Mouse (Mus musculus): ENCODE results near the gene Helq. TPM values are rescaled to one million over a fixed set of nuclear protein-coding genes. Genes with fewer than 3 reads are reported as not detected.

Gene Helq
- polyA plus RNA-seq, 1 experiment from 2014 or later = 25.7 TPM

- H3K4me3 ChIP-seq (replicated peaks; ENCODE audit: low read length) = no peak overlapping the region
- H3K9me3 ChIP-seq (ENCODE audit: control insufficient read depth, low read length) = no peaks in the 10 kb centered on the region
- no peaks in the 10 kb centered on the region for H3K36me3 ChIP-seq (ENCODE audit: control insufficient read depth, insufficient read depth)
- no peak overlapping the region for H3K27ac ChIP-seq (ENCODE audit: low read length)
- no peak for ATAC-seq
- H3K9ac ChIP-seq (replicated peaks; ENCODE audit: low read depth, low read length) = no peak overlapping the region
- no peak overlapping the region for H3K4me2 ChIP-seq (ENCODE audit: low read length)
- H3K4me1 ChIP-seq (replicated peaks; ENCODE audit: control insufficient read depth, insufficient read depth, low read length) = no peaks in the 10 kb centered on the region
- 86% methylated on average over 3 of the region's 3 CpGs for WGBS
- H3K27me3 ChIP-seq (replicated peaks; ENCODE audit: control insufficient read depth, insufficient read depth, low read length) = no peaks in the 10 kb centered on the region
Observed at GRCm38 (mm10) chr5:100832680-100833079, 34.3 kb upstream of the Helq start.

GRCm38 (mm10) chr5:100828701-100829100, 30.3 kb upstream of the Helq start:
- WGBS = 88% methylated on average over 3 of the region's 3 CpGs
- Histone ChIP-seq H3K27me3 (replicated peaks; ENCODE audit: control insufficient read depth, insufficient read depth, low read length) (no peaks in the 10 kb centered on the region), H3K4me3 (replicated peaks; ENCODE audit: low read length) (no peak overlapping the region), H3K9ac (replicated peaks; ENCODE audit: low read depth, low read length) (no peak overlapping the region), H3K9me3 (ENCODE audit: control insufficient read depth, low read length) (no peaks in the 10 kb centered on the region), H3K27ac (ENCODE audit: low read length) (no peak overlapping the region), H3K36me3 (ENCODE audit: control insufficient read depth, insufficient read depth) (no peaks in the 10 kb centered on the region), H3K4me2 (ENCODE audit: low read length) (no peak overlapping the region), H3K4me1 (replicated peaks; ENCODE audit: control insufficient read depth, insufficient read depth, low read length) (no peaks in the 10 kb centered on the region)
- ATAC-seq = no peak

GRCm38 (mm10) chr5:100826531-100826930, 28.1 kb upstream of the Helq start:
- no peaks in the 10 kb centered on the region for H3K4me1 ChIP-seq (replicated peaks; ENCODE audit: control insufficient read depth, insufficient read depth, low read length)
- ATAC-seq = no peak
- 80% methylated on average over 7 of the region's 7 CpGs for WGBS

GRCm38 (mm10) chr5:100825975-100826374, 27.6 kb upstream of the Helq start:
- no peak overlapping the region for H3K9ac ChIP-seq (replicated peaks; ENCODE audit: low read depth, low read length)
- H3K36me3 ChIP-seq (ENCODE audit: control insufficient read depth, insufficient read depth) = no peaks in the 10 kb centered on the region
- WGBS = 19% methylated on average over 2 of the region's 2 CpGs
- H3K27ac ChIP-seq (ENCODE audit: low read length) = no peak overlapping the region
- no peak overlapping the region for H3K4me2 ChIP-seq (ENCODE audit: low read length)
- H3K4me1 ChIP-seq (replicated peaks; ENCODE audit: control insufficient read depth, insufficient read depth, low read length) = no peaks in the 10 kb centered on the region
- H3K4me3 ChIP-seq (replicated peaks; ENCODE audit: low read length) = no peak overlapping the region
- no peaks in the 10 kb centered on the region for H3K9me3 ChIP-seq (ENCODE audit: control insufficient read depth, low read length)
- no peaks in the 10 kb centered on the region for H3K27me3 ChIP-seq (replicated peaks; ENCODE audit: control insufficient read depth, insufficient read depth, low read length)
- ATAC-seq = no peak

More at GRCm38 (mm10) chr5:100826531-100826930, 28.1 kb upstream of the Helq start:
- H3K27me3 ChIP-seq (replicated peaks; ENCODE audit: control insufficient read depth, insufficient read depth, low read length) = no peaks in the 10 kb centered on the region
- no peak overlapping the region for H3K9ac ChIP-seq (replicated peaks; ENCODE audit: low read depth, low read length)
- no peaks in the 10 kb centered on the region for H3K36me3 ChIP-seq (ENCODE audit: control insufficient read depth, insufficient read depth)
- H3K27ac ChIP-seq (ENCODE audit: low read length) = no peak overlapping the region
- no peak overlapping the region for H3K4me3 ChIP-seq (replicated peaks; ENCODE audit: low read length)
- no peaks in the 10 kb centered on the region for H3K9me3 ChIP-seq (ENCODE audit: control insufficient read depth, low read length)
- H3K4me2 ChIP-seq (ENCODE audit: low read length) = no peak overlapping the region

GRCm38 (mm10) chr5:100822826-100823225, 24.4 kb upstream of the Helq start:
- ATAC-seq = no peak
- no peak overlapping the region for H3K4me2 ChIP-seq (ENCODE audit: low read length)
- 87% methylated on average over 7 of the region's 7 CpGs for WGBS

GRCm38 (mm10) chr5:100821375-100821774, 23.0 kb upstream of the Helq start:
- 80% methylated on average over 8 of the region's 8 CpGs for WGBS
- Histone ChIP-seq H3K4me2 (ENCODE audit: low read length) (peak overlapping the region; percentile 96), H3K27me3 (replicated peaks; ENCODE audit: control insufficient read depth, insufficient read depth, low read length) (no peaks in the 10 kb centered on the region), H3K4me3 (replicated peaks; ENCODE audit: low read length) (no peak overlapping the region), H3K9ac (replicated peaks; ENCODE audit: low read depth, low read length) (no peak overlapping the region), H3K36me3 (ENCODE audit: control insufficient read depth, insufficient read depth) (no peaks in the 10 kb centered on the region), H3K9me3 (ENCODE audit: control insufficient read depth, low read length) (no peaks in the 10 kb centered on the region), H3K27ac (ENCODE audit: low read length) (no peak overlapping the region), H3K4me1 (replicated peaks; ENCODE audit: control insufficient read depth, insufficient read depth, low read length) (peaks cover 3% of the 10 kb centered on the region; the same call in 1 of the 2 replicates)
- ATAC-seq = no peak

More at GRCm38 (mm10) chr5:100822826-100823225, 24.4 kb upstream of the Helq start:
- Histone ChIP-seq H3K4me1 (replicated peaks; ENCODE audit: control insufficient read depth, insufficient read depth, low read length) (peaks cover 3% of the 10 kb centered on the region; the same call in 1 of the 2 replicates), H3K27me3 (replicated peaks; ENCODE audit: control insufficient read depth, insufficient read depth, low read length) (no peaks in the 10 kb centered on the region), H3K9me3 (ENCODE audit: control insufficient read depth, low read length) (no peaks in the 10 kb centered on the region), H3K9ac (replicated peaks; ENCODE audit: low read depth, low read length) (no peak overlapping the region), H3K4me3 (replicated peaks; ENCODE audit: low read length) (no peak overlapping the region), H3K27ac (ENCODE audit: low read length) (no peak overlapping the region), H3K36me3 (ENCODE audit: control insufficient read depth, insufficient read depth) (no peaks in the 10 kb centered on the region)

- Histone ChIP-seq H3K4me1 (replicated peaks; ENCODE audit: control insufficient read depth, insufficient read depth, low read length) (peaks cover 3% of the 10 kb centered on the region; the same call in 1 of the 2 replicates), H3K36me3 (ENCODE audit: control insufficient read depth, insufficient read depth) (no peaks in the 10 kb centered on the region), H3K27me3 (replicated peaks; ENCODE audit: control insufficient read depth, insufficient read depth, low read length) (no peaks in the 10 kb centered on the region), H3K27ac (ENCODE audit: low read length) (peak within 1 kb of the TSS; percentile 83), H3K9me3 (ENCODE audit: control insufficient read depth, low read length) (no peaks in the 10 kb centered on the region), H3K4me3 (replicated peaks; ENCODE audit: low read length) (peak within 1 kb of the TSS; percentile 87), H3K9ac (replicated peaks; ENCODE audit: low read depth, low read length) (peak within 1 kb of the TSS; percentile 93), H3K4me2 (ENCODE audit: low read length) (peak within 1 kb of the TSS; percentile 96)
- WGBS = under 1% methylated on average over 63 of the region's 63 CpGs
- ATAC-seq = peak; percentile 99
Observed at GRCm38 (mm10) chr5:100820483-100821184, 22.2 kb upstream of the Helq start, which contains the start of gene Abraxas1. Gene Abraxas1, minus strand, starts transcription at chr5:100820965.

GRCm38 (mm10) chr5:100819568-100820480, 21.4 kb upstream of the Helq start:
- H3K4me3 ChIP-seq (replicated peaks; ENCODE audit: low read length) = peak overlapping the region; percentile 87
- H3K4me1 ChIP-seq (replicated peaks; ENCODE audit: control insufficient read depth, insufficient read depth, low read length) = peaks cover 3% of the 10 kb centered on the region; the same call in 1 of the 2 replicates
- H3K27me3 ChIP-seq (replicated peaks; ENCODE audit: control insufficient read depth, insufficient read depth, low read length) = no peaks in the 10 kb centered on the region
- H3K9ac ChIP-seq (replicated peaks; ENCODE audit: low read depth, low read length) = peak overlapping the region; percentile 93
- ATAC-seq = no peak
- H3K27ac ChIP-seq (ENCODE audit: low read length) = no peak overlapping the region; the same call in 1 of the 2 replicates
- WGBS = 27% methylated on average over 16 of the region's 16 CpGs
- no peaks in the 10 kb centered on the region for H3K9me3 ChIP-seq (ENCODE audit: control insufficient read depth, low read length)
- 0 out of 2 replicates have a peak, but pooled peaks cover under 1% of the 10 kb centered on the region for H3K36me3 ChIP-seq (ENCODE audit: control insufficient read depth, insufficient read depth)
- peak overlapping the region; percentile 96 for H3K4me2 ChIP-seq (ENCODE audit: low read length)

- WGBS = 89% methylated on average over 4 of the region's 4 CpGs
- H3K36me3 ChIP-seq (ENCODE audit: control insufficient read depth, insufficient read depth) = 0 out of 2 replicates have a peak, but pooled peaks cover 3% of the 10 kb centered on the region
- H3K9me3 ChIP-seq (ENCODE audit: control insufficient read depth, low read length) = no peaks in the 10 kb centered on the region
Observed at GRCm38 (mm10) chr5:100818341-100818740, 19.9 kb upstream of the Helq start.

More at GRCm38 (mm10) chr5:100818341-100818740, 19.9 kb upstream of the Helq start:
- Histone ChIP-seq H3K4me3 (replicated peaks; ENCODE audit: low read length) (no peak overlapping the region), H3K27me3 (replicated peaks; ENCODE audit: control insufficient read depth, insufficient read depth, low read length) (no peaks in the 10 kb centered on the region), H3K4me1 (replicated peaks; ENCODE audit: control insufficient read depth, insufficient read depth, low read length) (peaks cover 3% of the 10 kb centered on the region; the same call in 1 of the 2 replicates), H3K27ac (ENCODE audit: low read length) (no peak overlapping the region), H3K9ac (replicated peaks; ENCODE audit: low read depth, low read length) (no peak overlapping the region), H3K4me2 (ENCODE audit: low read length) (no peak overlapping the region)
- no peak for ATAC-seq
